Mouse (Mus musculus) spleen, postnatal 4 days (tissue): ENCODE results near the gene Pmm1.
"Not testable (repeated sequence)": the region's sequence is repeated elsewhere in the genome, so short reads cannot be mapped to it uniquely, and the experiment has no call there.

ENCODE experiments used
- DNase-seq, 2 experiments: peaks; one replicate each; pipeline ENCODE4 v3.0.0; 2022; ENCODE audit warnings: low spot score in 2 of 2

The Pmm1 gene

DNA sequence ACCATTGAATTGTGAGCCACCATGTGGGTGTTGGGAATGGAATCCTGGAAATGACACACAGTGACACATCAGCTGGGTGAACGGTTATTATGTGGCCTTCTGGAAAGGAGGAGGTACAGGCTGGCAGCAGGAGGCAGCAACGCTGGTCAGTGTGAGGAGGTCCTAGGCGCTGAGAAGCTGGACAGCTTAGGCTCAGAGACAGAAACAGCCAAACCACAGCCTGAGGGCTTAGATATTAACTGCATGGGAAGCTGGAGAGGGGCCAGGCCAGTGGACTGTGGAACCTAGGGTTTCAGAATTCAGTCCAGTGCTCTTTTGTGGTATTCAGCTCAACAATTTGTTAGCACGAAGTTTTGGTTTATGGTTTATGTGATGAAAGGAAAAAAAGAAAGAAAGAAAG lies 33.0 kb downstream of the Pmm1 start:
- no peak for DNase-seq

- no peak for DNase-seq
These were observed 34.3 kb downstream of the Pmm1 start for GRCm38 (mm10) chr15:81926446-81926822.

- peak; percentile 96 for DNase-seq
These were observed 34.8 kb downstream of the Pmm1 start, which contains the start of gene Polr3h for GRCm38 (mm10) chr15:81925760-81926445. Gene Polr3h, minus strand, starts transcription at chr15:81926240.

GRCm38 (mm10) chr15:81924933-81925332 lies 35.8 kb downstream of the Pmm1 start:
- DNase-seq, result no peak

- DNase-seq, result no peak
These were observed 39.5 kb downstream of the Pmm1 start for GRCm38 (mm10) chr15:81921255-81921654.

DNA sequence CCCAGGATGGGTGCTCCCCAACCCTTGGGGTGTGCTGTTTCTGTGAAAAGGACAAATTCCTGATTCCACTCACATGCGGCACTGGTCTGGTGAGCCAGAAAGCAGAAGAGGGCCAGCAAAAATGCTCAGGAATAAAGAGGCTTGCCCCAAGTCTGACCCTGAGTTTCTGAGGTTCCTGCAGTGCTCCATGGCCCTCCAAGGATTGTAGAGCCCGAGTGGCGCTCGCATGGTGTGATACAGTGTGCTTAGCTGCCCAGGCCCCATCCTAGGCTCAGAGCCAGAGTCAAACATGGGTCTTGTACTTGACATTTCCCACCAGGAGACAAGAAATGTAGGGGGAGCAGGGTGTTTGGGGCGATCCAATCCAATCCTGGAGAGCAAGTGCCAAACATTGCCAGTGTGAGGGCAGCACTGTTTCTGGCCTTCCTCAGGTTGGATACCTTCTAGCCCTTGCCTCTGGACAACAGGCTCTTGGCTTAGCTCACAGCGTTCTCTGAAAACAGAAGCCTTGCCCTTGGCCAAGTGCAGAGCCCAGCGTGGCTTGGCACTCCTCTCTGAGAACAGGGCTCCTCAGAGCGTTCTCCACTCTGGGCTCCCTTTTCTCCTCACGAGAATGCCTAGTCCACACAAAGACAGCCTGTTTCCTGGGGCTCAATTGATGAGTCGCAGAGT lies 40.0 kb downstream of the Pmm1 start:
- no peak for DNase-seq

DNA sequence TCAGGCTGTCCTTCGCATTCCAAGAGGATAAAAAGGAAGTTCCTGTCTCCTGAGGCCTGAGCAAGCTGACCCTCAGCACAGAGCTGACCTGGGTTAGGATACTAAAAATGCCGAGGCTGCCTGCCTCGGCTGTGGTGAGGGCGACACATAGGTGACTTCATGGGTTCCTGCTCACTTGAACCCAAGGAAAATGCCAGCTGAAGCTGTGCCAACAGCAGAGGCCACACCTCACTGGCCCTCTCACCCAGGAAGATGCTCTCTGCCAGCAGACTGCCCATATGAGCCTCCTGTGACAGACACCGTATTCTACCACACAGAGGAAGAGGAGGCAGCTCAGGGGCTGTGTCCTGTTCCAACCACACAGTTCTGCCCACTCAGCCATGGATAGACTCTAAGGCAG lies 41.7 kb downstream of the Pmm1 start:
- no peak for DNase-seq

GRCm38 (mm10) chr15:81917621-81918463 lies 42.9 kb downstream of the Pmm1 start:
- DNase-seq, result peak; percentile 70 to 91

DNA sequence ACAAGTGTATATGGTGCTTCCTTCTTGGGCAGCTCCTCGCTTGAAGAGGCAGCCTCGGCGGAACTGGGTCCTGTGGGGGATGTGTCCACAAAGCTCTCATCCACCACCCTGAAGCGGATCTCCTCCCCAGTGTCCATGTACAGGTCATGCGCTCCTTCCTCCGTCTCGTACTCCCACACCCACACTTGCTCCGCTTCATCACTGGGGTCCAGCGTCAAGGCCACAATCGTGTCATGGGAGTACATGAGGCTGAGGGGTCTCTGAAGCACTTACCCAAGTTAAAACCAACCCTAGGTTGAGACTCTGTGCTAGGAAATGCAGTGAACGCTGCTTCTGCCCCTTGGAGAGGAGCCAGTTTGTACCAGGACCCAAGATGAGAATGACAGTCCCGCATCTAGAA lies 43.5 kb downstream of the Pmm1 start:
- no peak for DNase-seq

DNA sequence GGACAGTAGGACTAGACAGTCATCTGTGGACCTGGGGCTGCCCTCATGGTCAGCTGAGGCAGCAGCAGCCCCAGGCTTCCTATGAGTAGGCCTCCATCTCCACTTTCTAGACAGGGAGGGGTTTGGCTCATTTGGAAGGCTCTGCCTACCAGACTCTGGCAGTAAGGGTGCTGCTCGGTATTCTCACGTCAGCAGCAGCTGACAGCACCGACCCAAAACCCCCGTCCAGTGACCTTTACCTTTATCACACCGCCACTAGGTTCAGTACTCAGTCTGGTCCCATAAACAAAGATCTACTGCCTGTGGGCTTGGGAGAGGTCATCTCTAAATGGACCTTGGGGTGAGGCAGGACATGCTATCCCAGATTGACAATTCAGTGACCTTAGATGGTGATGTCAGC lies 45.1 kb downstream of the Pmm1 start:
- no peak for DNase-seq

GRCm38 (mm10) chr15:81914668-81915067 lies 46.1 kb downstream of the Pmm1 start:
- DNase-seq, result no peak

DNA sequence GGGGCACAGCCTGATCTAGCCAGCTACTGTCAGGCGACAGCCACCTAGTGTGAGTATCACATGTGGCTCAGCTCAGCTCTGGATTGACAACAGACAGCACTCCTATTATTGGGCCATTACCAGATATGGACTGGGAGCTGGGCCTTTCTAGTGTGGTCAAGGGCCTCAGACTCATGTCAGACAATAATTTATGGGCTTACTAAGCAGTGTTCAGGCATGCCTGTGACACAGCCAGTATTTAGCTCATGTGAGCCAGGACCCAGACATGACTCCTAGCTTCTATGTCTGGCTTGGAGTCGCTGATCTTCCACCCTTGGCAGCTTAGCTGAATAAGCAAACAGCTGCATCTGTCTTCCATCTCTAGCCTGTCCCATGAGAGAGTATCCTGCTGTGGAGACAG lies 48.2 kb downstream of the Pmm1 start:
- no peak for DNase-seq

DNA sequence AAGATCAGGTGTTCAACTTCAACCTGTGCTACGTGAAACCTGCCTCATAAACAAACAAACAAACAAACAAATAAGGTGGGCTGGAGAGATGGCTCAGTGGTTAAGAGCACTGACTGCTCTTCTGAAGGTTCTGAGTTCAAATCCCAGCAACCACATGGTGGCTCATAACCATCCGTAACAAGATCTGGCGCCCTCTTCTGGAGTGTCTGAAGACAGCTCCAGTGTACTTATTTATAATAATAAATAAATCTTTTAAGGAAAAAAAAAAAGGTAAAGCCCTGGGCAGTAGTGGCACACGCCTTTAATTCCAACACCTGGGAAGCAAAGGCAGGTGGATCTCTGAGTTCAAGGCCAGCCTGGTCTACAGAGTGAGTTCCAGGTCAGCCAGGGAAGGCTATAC lies 52.0 kb downstream of the Pmm1 start:
- not testable (repeated sequence) for DNase-seq

GRCm38 (mm10) chr15:81907953-81908352 lies 52.8 kb downstream of the Pmm1 start:
- no peak for DNase-seq

DNA sequence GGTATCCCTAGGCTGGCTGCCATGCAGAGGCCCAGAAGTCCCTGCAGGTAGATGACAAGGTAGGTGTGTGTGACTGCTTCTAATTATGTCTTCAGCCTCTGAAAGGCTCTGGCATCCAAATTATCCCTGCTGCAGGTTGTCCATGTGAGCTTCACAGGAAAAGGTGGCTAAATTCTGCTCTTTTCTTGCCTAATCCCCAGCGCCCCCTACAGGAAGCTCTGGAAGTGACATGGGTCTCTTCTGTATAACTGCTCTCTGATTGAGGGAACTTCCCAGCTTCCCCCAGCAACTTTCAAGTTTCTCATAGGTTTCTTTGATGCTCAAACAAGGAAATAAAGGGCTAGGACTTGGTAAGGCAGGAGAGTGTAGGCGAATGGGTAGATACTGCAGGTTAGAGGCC lies 55.8 kb downstream of the Pmm1 start:
- DNase-seq, result peak; percentile 71 to 91
